Mouse (Mus musculus) ZHBTc4 (cell line): Measurements from ENCODE around the gene Numb.

Source experiments
- DNase-seq: peaks from one replicate; pipeline ENCODE4 v3.0.0-alpha.2; 2011; ENCODE audit warnings: low read depth, low spot score

The Numb gene

DNA sequence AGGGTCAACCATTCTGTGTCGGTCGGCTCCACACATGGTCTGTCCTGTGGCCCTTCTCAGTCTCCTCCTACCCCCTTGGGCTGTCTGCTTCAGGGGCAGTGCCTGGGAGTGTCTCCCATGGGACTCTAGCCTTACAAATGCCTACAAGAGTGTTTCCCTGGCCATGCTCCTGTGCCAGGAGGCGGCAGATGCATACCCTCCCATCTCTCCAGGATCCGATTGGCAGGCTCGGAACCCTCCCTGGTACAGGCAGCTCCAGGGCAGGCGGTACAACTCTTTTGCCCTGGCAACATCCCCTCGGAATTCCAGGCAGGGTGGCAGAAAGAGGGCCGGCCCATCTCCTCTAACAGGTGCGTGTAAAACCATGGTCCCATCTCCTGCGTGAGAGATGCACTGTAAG is 139.1 kb downstream of the Numb start:
- DNase-seq: no peak

DNA sequence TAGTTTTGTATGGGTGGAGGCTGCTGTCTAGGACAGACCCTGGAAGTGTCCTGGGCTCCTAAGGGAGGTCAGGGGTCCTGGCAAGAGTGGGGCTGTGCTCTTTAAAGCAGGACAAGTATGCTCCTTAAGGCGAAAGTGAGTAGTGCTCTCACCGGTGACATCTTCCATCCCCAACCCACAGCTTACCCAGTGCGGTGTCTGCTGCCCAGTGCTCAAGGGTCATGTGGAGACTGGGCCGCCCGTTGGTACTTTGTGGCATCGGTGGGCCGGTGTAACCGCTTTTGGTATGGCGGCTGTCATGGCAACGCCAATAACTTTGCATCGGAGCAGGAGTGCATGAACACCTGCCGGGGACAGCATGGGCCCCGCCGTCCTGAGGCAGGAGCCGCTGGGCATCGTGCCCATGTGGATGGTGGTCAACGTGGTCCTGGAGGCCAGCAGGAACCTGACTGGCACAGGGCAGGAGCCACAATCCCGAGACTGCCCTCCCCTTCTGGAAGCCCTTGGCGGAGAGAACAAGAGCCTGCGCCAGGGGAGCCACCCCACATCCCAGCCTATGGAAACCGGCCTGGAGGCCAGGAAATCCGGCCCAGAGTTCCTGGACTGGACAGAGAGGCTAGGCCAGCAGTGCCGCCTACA is 140.0 kb downstream of the Numb start:
- DNase-seq: peak; percentile 40

DNA sequence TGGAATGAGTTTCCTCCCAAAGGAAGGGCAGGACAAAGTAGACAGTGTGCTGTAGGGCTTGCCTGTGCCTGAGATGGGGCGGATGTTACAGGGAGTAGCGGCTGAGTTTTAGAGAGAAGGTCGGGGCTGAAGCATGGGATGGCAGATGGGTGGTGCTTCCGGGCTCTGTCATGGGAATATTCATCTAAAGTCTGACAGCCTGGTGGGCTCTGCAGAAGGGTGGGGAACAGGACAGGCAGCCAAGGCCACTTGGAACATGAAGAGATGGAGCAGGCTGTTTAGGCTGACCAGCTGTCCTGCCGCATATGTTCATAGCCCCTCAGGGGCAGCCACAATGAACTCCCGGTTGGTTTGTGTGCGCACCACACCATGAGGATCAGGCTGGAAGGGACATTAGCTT is 140.5 kb downstream of the Numb start:
- no peak for DNase-seq

DNA sequence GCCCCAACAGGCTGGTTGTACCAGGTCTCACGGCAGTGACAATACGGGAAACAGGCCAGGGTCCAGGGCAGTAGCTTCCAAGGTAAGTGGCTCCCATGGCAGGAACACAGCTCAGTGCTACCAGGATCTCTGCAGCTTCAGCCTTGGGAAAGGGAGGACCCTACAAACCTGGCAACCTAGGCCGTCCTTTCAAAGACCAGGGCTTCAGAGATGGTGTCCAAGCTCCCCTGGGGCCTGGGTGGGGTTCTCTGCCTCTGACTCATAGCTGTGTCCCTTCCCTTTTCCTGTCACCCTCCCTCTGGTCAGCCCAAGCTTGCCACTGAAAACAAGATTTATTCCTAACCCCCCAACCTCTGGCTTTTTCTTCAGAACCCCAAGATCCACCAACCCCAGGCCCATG is 141.6 kb downstream of the Numb start:
- no peak for DNase-seq

DNA sequence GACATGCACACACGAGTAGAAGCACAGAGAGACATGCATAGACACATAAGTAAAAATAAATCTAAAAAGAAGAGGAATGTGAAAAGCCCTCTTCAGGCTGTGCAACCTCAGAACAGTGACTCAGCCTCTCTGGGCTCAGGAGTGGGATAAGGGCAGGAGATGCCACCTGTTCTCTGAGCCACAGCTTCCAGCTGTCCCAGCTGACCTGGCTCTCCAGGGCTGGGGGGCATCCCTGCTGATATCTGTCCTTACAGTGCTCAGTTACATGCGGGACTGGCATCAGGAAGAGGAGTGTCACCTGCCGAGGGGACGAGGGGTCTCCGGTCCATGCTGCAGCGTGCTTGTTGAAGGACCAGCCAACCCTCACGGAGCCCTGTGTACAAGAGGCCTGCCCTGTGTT is 145.0 kb downstream of the Numb start:
- DNase-seq: no peak

DNA sequence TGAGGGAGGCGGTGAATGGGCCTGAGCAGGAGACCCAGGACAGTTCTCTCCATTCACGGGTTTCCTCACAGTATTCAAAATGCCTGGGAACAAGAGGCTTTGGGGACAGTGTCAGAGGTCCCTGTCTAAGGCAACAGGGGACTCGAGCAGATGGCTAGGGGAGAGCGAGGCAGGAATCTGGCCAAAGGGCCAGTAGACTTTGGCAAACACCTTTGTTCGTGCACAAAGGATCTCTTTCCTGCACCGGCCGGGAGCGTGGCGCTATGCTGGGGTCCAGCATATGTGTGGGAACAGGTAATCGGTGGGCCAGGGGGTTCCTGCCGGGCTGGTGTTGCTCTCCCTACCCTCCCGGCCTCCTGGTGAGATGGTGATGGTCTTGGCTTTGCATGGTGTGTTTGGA is 146.1 kb downstream of the Numb start:
- no peak for DNase-seq

DNA sequence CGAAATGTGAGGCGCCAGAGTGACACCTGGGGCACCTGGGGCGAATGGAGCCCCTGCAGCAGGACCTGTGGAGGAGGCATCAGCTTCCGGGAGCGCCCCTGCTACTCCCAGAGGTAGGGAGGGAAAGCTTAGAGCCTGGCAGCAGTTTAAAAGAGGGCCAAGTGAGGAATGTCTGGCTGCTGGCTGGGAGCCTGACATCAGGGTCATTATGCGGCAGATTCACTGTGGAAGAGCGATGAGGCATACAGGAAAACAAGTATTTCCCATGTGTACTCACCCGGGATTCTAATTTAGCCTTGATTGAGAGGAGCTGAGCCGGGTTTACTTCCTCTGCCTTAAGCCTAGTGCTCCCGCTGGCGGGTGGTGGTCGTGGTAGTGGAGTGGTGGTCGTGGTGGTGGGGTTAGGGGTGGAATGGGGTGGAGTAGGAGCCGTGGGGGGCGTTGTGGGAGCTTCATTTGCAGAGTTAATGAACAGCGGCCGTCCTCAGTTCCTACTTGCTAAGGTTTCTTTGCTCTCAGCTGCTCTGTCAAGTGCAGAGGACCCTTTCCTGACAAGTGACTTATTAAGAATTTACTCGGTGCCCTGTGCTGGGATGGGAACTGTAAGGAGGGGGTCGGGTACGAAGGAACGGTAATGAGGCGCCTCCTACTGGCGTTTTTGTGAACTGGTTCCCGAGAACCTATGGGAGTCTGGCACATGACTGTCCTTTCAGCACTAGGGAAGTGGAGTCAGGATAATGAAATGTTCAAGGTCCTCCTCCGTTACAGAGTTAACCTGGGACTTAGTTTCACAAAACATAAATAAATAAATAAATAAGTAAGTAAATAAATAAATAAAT is 151.1 kb downstream of the Numb start:
- peak; percentile 87 for DNase-seq

DNA sequence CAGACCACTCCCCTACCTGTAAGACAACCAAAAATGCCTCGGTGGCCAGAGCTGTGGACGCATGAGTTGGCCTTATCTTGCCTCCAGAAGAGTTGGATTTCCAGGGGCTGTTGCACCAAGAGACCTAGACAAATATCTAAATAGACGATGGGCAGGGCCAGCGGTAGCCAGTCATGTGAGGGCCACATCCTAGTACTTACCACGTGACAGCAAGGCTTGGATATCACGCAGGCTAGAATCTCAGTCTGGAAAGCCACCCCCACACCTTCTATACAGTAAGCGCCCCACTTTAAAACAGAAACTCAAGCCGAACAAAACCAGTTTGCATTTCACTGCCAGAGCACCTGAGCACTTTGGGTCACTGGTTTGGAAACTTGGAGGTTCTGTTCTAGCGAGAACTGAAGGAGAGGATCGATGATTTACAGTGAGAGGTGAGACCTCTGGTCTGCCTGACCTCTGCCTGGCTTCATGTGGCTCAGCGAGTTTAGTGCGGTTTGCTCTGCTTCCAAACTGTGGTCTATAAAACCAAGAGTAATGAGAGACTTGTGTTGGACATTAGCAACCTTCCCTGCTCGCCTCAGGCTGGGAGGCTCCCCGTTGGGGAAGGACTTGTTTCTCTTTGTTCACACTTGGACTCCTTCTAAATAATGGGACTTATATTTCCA is 153.4 kb downstream of the Numb start:
- no peak for DNase-seq

DNA sequence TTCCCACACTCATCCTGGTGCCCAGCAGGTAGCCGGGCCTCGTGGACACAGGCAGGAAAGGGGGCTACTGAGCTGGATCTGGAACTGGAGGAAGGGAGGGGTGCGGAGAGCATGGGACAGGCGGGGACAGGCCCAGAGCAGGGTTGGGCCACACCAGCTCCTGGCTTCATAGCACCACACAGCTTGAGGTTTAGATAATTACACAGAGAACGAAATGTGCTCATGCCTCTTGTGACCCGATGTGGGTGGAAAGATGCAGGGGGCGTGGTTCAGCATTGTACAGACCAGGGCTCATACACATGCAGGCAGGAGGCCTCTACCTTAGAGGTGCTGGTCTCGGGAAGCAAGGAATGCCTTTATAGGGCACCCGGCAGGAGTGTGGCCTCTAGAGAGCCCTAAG is 153.9 kb downstream of the Numb start:
- no peak for DNase-seq

DNA sequence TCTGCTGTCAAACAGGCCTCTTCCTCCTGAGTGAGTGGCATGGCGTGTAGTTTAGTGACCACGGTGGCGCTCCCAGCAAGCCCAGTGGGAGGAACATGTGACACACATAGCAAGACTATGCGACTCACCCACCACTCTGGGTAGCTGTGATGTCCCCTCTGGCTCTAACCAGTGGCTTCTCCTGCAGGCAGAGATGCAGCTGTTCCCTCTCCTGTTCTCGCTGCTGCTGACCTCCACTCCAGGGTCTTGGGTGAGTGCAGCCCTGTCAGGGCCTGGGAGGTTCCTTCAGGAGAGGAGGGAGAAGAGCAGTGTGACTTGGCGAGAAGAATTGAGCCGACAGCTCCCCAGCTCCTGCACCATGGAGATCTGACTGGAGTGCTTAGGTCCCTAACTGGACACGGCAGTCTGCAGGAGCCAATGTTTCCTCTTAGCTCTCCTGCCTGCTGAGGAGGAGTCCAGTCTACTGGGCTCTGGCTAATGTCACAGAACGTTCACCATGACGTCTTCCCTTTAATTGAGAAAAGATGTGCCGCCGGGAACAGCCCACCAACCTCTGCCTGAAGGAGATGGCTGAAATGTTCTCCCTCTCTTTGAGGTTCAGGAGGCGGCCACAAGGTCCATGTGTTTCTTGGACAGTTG is 155.7 kb downstream of the Numb start:
- no peak for DNase-seq

DNA sequence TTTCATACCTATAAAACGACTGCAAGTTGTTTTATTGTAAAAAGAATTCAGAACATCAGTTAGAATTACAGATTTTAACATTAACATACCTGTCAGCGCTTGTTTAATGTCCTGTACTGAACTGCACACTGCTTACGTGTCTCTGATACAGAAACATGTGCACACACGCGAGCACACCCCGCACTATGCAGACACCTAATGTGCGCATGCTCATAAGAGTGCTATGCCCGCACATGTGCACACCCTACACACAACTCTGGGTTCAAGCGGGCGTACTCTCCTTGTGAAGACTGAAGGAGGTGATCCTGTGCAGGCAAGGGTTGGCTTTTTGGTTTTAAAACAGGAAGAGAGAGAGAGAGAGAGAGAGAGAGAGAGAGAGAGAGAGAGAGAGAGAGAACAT is 157.2 kb downstream of the Numb start:
- no peak for DNase-seq

DNA sequence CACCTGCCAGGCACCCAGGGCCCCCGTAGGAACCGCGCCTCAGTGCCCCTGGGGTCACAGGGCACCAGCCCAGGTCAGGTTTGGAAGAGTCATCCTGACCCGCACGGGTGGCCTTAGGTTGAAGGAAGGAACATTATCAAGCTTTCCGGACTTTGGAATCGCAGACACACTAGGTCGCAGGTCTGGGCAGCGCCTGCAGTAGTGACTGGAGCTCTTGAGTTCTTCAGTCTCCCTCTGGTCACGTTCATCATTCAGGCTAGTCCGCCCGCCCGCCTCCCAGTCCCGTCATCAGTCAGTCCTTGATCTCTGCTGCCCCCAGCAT is 157.7 kb downstream of the Numb start:
- no peak for DNase-seq

DNA sequence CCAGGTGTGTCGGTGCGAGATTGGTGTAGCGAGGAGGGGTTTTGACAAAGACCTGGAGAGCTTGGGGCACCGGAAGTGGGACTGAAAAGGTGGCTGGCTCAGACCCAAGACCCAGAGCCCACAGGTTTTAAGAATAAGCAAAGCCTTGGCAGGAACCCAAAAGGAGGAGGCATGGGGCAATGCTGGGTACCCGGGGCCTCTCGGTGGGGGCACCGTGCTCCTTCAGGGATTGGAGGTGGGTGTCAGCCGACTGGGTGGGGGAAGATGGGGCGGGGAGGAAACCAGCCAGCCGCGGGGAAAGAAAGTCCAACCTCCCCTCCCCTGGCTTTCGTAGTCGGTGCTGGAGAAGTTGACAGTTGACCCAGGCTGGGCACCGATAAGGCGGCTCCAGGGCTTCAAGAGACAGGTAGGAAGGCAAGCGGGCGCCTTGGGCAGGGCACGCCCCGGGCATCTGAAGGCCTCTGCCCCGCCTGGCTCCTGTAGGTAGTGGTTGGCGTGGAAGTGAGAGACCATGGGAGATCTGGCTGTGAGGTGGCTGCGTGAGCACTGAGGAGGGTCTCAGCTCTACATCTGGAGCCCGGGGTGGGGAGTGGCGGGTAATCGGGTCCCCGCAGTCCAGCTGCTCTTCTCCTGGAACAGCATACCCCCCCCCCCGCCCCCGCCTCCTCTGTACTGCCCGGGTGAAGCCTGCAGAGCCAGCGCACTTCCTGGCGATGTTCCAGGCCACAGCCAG is 158.3 kb downstream of the Numb start, which contains the start of gene Papln:
Gene Papln (plus strand): TSS at position 324 of the 733 bp plus-strand sequence.
- no peak for DNase-seq

DNA sequence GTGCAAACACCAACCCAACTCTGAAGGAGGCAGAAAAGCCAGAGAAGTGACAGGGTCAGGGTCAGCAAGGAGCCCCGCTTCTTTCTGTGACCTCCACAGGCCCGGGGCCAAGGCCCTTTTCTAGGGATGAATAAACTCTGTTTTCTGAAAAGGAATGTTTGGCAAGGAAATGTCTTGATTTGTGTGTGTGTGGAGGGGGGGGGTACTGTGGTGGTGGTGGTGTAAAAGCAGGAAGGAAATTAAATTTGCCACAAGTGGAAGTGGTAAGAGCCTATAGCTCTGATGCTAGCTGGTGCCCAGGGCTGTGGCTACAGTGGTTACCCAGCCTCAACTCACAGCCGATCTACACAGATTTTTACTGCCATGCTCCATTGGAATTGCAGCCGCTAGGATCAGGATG is 159.0 kb downstream of the Numb start:
- DNase-seq: no peak

DNA sequence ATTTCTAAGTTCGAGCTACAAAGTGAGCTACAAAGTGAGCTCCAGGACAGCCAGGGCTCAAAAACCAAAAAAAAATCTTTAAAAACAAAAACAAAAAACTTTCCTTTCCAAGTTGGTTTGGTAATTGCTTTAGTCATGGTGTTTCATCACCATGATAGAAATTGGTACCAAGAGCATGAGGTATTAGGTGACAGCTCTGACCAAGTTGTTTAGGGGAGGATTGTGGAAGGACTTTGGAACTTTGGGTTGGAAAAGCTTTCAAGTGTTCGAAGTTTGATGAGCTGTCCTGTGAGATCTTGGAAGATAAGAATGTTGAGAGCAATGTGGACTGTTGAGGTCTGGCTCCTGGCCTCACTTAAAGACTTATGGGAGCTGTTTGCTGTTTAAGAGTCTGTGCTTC is 161.5 kb downstream of the Numb start:
- no peak for DNase-seq

DNA sequence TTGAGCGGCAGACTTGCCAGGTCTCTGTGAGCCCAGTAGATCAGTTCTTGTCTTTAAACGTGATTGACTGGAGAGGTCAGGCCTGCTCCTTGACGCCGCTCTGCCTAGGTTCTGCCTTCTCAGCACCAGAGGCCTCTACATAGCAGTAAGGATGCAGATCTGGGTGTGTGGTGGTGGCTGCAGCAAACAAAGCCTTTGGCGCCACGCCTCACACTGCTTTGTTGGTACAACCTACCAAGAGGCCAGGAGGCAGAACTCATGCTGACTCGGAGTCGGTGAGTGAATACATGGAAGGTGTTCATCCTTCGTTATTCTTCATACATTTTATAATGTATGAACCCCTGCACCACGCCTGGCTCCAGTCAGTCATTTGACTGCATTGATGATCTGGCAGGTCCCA is 163.0 kb downstream of the Numb start:
- DNase-seq: peak; percentile 81

DNA sequence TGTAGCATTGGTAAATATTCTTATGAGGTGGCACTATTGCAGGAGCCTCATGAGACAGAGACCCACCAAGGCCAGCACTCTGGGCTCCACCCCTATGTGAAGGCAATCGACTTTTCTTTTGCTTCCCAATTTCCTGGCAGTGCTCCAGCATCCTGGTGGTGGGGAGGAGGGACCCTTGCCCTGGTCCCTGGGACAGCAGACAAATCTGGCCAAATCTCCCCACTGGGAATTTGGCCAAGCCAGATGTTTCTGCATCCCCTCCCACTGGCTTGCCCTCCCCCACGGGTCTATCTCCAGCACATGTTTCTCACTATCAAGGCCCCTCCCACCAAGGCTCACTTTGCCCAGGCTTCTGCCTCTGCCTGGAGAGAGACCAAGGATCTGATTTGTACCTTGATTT is 169.2 kb downstream of the Numb start:
- no peak for DNase-seq

DNA sequence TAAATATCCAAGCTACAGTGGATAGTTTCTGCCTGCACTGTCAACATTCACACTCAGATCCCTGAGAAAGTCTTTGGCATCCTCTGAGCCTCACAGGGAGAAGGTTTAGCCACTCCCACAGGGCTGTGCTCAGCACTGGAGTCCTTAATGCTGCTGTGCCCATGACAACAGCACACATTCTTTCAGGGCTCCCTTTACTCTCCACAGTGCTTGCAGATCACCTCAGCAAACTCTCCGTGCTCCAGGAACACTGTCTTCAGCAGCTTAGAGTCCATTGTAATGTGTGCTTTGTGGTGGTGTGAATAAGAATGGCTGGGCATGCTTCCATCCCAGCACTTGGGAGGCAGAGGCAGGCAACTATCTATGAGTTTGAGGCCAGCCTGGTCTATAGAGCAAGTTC is 172.5 kb downstream of the Numb start:
- peak; percentile 83 for DNase-seq
